Mouse (Mus musculus): Measurements from ENCODE around the gene Pts.

GRCm38 (mm10) chr9:50498815-50499214 lies 29.7 kb downstream of the Pts start:
- TF ChIP-seq CTCF (IDR thresholded peaks at IDR 0.05; ENCODE audit: borderline replicate concordance, insufficient read depth, low read length) (no peak), POLR2A (IDR thresholded peaks at IDR 0.05; ENCODE audit: low read depth, low read length) (no peak)

All from embryonic fibroblast, embryonic 13.5 days (primary cell).